Mouse (Mus musculus) cerebellum, postnatal 36 days (tissue): ENCODE results near the gene Cbx2.

ENCODE experiments used
- DNase-seq, 2 experiments: peaks; one replicate each; pipeline ENCODE4 v3.0.0; 2021 to 2022; ENCODE audit warnings: mixed read lengths in 2 of 2

The Cbx2 gene

DNA sequence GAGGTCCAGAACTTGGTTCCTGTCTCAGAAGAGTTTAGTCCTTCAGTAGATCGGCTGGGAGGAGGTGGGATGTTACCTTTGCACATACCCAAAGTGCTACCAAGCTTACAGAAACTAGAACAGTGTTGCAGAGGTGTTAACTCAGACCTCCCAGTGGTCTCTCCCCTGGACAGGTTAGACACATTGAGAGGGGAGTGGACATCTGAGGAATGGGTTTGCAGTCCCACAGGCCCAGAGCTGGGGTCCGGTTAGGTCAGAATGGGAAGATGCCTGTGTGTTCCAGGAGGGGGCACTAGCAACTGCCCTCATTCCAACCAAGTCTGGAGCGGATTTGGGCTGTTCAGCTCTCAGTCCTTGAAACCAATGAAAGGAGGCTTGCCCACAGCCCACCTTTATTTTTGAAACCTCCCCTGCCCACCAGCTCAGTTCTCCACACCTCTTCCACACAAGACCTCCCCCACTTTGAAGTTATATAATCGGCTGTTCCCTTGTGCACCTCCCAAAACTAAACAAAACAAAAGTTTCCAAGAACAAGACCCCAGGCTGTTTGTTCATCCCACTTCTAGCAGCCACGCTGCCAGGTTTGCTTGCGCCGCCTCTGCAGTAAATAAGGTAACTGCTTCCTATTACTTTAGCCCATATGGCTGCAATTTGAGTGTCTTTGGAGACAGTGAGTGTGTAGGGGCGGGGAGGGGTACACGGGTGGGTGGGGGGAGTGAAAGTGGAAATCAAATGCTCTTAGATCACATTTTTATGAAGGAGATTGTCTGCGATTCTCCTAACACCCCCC lies 21.2 kb downstream of the Cbx2 start:
- DNase-seq, result peak in 1 of 2 experiments; percentile 33

DNA sequence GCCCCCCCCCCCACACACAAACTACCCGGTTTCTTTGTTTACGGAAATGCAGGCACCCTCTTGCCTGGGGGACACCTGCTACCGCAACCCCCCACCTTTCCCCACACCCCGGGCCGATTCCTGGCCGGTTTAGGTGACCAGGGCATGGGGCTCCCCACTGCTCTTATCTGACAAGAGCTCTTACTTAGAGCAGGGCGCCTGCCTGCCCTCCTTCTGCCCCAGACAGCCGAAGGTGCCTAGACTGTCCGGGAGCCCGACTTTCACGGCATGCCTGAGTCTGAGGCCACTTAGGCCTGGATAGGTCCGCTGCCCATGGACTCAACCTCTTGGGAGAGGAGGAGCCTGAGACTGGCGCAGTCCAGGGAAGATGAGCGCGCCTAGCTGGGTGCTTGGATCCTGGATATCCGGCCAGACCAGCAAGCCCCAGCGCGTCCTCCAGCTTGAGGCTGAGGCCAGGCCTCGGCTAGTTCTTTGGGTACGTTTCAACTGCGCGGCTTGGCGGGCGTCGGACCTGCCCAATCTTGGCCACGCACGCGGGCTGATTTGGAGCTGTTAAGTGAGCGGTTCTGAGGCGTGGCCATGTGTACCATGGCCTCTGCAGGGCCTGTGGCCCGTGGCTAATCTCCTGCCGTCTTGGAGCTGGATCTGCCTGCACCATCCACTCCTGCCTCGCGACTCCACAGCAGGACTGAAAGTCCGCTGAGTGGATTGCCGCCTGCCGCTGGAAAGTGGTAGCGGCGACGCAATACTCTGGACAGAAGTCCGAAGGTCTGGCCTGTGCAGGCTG lies 22.0 kb downstream of the Cbx2 start:
- no peak for DNase-seq

DNA sequence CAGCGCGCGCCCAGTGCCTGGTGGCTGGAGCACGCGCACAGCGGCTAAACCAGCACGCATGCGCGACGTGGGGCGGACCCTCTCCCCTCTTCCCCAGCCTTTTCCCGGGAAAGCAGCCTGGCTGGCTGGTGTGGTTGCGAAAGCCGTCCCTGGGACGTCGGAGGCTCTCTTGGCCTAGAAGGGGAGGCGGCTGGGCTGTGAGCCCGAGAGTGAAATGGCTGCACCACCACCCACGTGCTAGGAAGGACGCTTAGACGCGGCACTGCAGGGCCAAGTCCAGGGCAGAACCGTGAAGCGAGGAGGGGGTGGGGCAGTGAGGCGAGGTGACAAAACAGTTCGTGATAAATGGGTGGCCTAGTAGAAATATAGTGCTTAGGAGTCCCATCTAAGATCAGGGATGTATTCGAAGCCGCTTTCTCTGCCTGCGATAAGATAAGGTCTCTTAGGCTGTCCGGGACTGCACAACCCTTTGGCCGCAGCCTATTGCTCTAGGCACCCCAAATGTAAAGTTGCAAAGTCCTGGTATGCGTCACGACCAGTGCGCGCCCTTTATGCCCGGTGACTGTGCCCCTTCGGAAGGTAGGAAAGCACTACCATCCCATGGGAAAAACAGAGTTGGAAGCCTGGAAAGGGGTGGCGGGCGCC lies 24.0 kb downstream of the Cbx2 start:
- no peak for DNase-seq

DNA sequence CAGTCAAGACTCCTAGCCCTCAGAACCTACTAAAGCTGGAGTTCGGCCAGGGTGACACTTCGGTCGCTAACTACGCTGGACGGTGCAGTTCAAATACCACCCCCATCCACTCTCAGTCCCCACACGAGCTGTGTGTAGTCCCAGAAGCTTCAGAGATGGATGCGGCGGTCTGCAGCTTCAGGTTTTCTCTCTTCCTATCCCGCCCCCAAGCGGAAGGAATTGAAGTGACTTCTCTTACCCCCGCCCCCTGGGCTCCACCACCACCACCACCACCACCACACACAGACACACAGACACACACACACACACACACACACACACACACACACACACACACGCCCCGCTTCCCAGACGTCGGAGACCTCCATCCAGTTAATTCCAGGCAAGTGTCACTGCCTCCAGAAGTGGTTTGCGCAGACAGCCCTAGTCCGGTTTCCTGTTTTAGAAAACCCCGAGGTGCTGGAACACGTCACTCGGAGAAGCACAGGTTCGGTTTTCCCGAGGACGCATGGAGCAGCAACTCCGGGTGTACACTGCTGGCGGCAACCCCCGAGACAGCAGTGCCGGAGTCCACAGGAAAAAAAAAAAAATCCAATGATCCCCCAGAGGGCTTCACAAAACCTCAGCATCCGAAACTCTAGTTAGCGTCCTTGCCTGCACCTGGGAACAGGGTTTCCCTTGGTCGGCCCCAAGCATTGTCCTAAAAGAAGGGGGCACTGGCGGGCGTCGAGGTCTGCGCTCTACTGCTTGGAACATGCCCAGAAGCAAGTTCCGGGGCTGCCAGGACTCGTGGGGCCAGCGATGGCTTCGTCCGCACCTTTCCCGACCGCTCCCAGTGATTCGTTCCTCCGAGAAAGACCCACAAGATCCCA lies 24.7 kb downstream of the Cbx2 start:
- no peak for DNase-seq

- DNase-seq, result no peak
Measured at GRCm38 (mm10) chr11:119048133-119048510, 25.4 kb downstream of the Cbx2 start.

GRCm38 (mm10) chr11:119050361-119050760 lies 27.6 kb downstream of the Cbx2 start:
- no peak for DNase-seq

DNA sequence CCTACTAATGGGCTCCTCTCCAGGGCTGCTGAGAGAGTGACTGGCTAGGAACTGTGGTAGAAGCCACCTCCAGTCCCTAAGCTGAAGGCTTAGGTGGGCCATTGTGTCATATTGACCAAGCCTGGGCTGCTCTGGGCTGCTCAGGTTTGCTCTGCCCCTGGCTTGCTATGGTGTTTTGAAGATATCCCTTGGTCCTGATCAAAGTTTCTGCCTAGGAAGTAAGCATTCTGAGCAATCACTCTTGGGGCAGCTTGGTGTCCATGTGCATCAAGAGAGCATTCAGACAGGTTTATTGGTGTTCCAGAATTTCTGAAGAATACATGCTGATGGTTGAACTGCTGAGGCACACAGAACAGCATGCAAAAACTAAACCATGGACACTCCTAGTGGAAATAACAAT lies 28.7 kb downstream of the Cbx2 start:
- DNase-seq, result no peak

DNA sequence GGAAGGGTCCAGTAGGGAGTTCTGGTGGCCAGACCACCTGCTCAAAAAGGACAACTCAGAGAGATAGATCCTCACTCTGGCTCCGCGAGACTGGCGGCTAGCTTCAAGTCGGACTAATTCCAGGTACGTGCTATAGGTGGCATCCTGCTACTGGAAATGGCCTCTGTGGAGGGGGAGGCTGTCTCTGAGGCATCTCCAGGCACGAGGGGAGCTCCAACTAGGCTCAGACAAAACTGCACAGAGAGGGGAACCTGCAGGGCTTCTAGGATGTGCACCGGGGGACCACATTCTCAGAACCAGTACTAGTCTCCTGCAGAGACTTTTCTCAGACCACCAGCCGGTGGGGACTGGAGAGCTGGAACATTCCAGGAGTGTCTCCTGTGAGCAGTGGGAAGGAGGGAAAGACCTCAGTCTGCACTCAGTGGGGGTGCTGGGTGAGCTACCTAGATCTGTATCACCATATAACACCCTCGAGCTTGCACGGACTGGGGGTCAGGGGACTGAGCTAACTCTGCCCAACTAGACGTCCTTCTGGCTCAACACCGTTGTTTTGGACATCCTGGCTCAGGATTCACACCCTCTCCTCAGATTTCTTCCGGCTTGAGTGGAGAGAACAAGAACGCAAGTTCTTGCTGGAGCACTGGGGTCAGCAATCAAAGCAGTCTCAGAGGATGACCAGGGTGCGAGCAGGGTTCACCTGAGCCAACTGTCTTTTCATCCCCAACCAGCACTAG lies 29.3 kb downstream of the Cbx2 start:
- peak; percentile 63 for DNase-seq

GRCm38 (mm10) chr11:119052661-119053256 lies 30.0 kb downstream of the Cbx2 start:
- peak; percentile 33 to 45 for DNase-seq

- peak; percentile 81 to 86 for DNase-seq
Measured at GRCm38 (mm10) chr11:119053257-119053670, 30.5 kb downstream of the Cbx2 start.

- DNase-seq, result peak; percentile 57 to 60
Measured at GRCm38 (mm10) chr11:119053738-119054350, 31.1 kb downstream of the Cbx2 start.

DNA sequence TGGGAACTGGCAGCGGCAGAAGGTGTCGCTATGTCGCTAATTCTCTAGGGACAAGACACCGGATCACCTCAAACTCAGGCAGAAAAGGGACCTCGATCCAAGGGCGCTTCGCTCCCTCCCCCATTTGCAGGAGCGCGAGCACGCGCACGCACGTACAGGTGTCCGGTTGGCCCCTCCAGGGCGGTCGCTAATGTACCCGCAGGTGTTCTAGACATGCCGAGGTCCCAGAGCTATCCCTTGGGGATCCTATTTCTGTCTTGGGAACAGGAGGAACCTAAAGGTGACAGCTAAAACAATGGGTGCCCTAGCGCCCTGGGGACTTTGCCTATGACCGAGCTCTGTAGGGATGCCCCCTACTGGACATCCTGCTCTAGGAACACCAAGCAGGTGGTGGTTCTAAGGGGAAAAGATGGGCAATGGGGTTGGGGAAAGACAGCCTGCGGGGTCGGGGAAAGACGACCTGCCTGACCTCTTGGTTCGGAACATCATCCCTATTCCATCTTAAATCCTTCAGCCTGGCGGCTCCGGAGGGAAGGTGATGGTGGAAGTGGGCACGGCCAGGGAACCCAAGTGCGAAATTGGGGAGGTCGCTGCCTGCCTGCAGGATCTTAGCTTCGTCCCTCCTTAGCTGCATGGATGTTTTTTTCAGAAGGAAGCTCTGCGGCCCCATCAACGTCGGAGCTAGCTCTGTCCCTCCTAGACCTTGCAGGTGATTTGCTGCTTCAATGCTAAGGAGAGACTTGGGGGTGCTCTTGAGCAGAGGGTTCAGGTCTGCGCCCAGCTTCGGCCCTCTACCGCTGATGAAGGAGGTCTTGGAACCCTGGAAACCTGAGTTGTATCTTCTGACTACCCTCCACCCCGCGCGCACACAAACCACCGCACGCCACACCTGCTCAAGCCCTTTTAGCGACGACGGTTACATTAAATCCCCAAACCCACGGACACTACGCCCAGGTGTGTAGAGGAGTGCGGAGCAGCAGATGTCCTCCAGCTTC lies 31.9 kb downstream of the Cbx2 start:
- peak; percentile 59 to 62 for DNase-seq

DNA sequence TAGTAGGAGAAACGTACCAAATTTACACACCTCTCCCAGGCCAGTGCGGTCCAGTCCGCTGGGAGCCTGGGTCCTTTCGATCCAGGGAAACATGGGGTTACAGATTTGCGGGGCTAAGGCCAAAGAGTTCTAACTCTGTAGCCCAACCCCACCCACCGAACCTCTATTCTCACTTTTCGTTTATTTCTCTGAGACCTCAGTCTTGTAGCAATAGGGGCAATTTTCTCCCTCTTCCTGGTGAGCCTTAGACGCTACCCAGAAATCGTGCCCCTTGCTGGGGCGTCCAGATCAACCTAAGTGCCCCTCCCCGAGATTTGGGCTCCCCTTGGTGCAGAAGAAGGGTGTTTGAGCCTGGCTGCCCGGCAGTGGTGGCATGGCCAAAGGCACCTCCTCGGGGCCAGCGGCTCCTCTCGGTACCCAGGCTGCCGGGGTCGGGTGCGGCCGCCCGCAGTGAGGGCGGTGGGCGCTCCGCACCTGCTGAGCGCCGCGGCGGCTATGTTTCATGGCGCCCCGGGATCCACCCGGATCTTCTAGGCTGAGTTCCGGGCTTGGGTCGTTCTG lies 32.9 kb downstream of the Cbx2 start:
- DNase-seq, result peak in 1 of 2 experiments; percentile 36

DNA sequence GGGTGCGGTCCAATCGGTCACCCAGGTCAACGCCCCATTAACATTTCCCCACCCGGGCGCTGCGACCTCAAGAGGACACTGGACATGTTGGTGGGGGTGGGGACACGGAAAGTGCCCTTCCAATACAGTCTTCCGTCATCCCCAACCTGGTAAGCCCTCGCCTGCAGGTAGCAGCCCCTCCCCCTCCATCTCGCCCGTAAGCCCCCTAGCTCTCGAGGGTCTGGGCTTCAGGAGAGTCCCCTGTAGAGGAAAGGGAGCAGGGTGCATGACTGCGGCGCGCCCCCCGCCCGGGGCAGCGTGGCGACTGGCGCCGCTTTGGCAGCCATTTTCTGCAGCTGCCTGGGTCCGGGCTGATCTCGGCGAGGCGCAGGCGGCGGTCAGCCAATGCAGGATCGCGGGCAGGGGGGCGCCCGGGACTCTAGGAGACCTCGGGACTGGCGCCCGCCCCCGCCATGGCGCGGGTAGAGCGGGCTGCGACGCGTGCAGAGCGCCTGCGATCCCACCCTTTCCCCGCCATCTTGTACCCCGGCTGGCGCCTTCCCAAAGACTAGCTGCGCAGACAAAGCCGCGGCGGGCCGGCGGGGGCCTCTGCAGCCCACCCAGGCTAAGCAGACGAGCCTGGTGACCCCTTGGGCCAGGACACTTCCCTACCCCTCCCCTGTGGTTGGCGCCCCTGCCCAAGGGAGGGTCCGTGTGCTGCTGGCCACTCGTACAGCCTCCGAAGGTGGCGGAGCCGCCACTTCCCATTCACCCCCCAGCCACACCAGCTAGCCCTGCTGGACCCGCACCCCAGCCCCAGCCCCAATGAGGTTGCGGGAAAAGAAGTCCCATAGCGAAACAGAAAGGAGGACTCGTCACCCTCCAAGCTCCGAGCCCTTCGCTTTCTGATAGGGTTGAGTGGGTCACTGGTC lies 33.8 kb downstream of the Cbx2 start:
- DNase-seq, result peak; percentile 66 to 73

GRCm38 (mm10) chr11:119057291-119057690 lies 34.5 kb downstream of the Cbx2 start:
- DNase-seq, result no peak

GRCm38 (mm10) chr11:119058041-119058995 lies 35.6 kb downstream of the Cbx2 start:
- DNase-seq, result no peak

DNA sequence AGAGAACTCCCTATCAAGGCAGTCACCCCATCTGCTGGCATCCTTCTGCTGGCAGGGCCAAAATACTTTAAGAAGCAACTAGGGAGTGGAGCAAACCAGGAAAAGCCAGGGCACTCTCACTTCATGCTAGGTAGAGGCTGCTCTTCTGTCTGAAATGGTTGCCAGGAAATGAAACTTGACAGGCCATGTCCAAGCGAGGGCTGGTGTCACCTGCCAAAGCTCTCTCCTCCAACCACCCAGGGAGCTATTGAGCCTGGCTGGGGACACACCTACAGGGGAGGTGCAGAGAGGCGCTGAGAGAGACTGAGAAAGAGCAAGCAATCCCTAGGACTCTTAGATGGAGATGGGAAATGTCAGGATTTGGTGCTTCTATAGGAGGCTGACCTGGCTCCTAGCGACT lies 36.5 kb downstream of the Cbx2 start:
- no peak for DNase-seq
